Mouse (Mus musculus) frontal cortex, postnatal 14 days (tissue): ENCODE data around the gene Caln1.
A peak's percentile ranks its signal among the peaks of the same experiment; 100 is the strongest.

Experiments used
- DNase-seq, 2 experiments: peaks; one replicate each; pipeline ENCODE4 v3.0.0; 2022; ENCODE audit warnings: low spot score in 2 of 2

Caln1 gene

DNA sequence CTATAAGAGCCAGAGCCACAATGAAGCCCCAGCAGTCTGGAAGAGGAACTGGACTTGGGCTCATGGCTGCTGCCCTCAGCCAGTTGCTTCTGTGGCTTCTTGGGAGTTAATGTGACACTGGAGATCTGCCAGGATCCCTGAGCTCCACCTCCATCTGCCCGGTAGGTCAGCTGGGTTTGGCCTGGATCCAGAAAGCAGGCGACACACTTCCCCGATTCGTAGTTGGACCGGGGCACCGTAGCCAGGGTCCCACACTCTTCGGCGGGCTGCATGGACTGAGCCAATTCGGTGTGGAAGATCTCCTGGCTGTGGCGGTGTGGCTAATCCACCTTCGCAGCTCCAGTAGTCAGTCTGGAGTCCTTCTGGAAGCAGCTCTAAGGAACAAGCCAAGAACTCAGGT is at the start of gene Caln1:
Gene Caln1, plus strand, starts transcription at position 219 of the 400 bp plus-strand sequence.
- no peak for DNase-seq

GRCm38 (mm10) chr5:130319783-130320182 is 49.5 kb upstream of the Caln1 start:
- no peak for DNase-seq

- no peak for DNase-seq
These were observed 48.8 kb upstream of the Caln1 start for GRCm38 (mm10) chr5:130320485-130320884.

- DNase-seq, result no peak
These were observed 43.8 kb upstream of the Caln1 start for GRCm38 (mm10) chr5:130325486-130325885.

DNA sequence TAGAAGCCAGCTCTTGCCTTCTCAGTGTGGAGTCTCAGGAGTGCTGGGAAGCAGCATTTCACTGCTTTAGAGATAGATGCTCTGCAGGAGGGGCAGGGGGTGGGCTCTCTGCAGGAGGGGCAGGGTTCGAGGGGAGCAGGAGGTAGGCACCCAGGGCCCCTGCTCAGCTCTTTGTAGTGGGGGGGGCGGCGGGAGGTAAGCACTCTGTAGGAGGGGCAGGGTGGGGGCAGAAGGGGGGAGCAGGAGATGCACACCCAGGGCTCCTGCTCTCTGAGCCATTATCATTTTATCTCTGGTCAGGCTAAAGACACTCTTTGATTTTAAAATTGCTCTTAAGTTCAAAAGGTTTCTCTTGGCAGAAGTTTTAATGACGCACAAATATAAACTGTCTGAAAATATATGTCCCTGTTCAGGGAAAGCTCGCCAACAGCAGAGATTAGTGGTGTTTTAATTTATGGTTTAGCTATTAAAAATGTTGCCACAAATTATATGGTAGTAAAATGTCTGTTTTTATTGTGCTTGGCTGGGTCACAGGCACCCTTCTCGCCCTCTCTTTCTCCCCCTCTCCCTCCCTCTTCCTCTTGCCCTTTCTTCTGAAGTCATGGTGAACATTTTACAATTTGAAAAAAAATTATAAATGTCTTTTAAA is 41.5 kb upstream of the Caln1 start:
- DNase-seq, result no peak

GRCm38 (mm10) chr5:130328366-130328765 is 40.9 kb upstream of the Caln1 start:
- no peak for DNase-seq

DNA sequence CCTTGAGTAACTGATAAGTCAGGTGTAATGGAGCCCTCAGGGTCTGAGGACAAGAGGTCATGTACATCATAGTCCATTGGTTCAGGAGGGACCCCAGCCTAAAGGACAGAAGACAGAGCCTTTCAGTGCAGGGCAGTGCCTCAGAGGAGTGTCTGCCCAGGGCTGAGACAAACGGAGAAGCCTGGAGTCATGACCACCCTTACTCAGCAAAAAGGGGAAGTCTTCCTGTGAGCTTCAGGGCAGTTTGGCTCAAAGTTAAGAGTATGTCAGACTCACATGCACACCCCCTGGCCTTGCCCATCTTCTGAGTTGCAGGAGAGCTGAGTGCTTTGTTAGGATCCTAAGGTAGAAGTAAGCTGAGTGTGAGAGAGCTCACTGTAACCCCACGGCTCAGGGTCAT is 39.4 kb upstream of the Caln1 start:
- DNase-seq, result no peak

DNA sequence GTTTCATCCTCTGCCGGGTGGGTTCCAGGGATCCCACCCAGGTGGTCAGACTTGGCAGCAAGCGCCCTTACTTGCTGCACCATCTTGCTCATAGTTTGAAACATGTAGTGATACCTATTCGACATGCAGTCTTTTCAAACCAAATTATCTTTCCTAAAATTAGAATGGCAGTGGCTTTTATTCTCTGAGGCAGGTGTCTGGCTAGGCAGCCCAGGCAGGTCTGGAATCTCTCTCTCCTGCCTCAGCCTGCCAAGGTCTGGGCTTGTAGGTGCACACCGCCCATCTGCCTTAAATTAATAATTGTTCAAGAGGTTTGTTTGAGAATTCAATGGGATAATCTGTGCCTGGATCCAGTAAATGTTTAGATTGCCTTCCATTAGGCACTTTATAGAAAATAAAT is 38.5 kb upstream of the Caln1 start:
- DNase-seq, result no peak

- no peak for DNase-seq
These were observed 38.0 kb upstream of the Caln1 start for GRCm38 (mm10) chr5:130331206-130331605.

GRCm38 (mm10) chr5:130333566-130333965 is 35.7 kb upstream of the Caln1 start:
- DNase-seq, result no peak

DNA sequence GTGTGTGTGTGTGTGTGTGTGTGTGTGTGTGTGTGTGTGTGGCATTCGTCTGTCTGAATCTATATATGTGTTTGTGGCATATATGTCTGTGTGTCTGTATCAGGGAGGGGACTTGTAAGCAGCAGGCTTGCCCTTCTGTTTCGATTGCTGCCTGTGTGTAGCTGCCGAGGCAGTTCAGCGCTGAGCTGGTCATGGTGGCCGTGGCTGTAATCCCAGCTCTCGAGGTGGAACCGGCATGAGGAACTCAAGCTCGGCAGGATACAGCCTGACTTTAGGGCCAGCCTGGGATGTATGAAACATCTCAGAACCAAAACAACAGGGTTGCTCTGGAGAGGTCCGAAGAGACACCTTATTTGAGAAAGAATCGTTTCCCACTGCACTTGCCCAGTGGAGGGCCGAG is 35.3 kb upstream of the Caln1 start:
- DNase-seq, result no peak

GRCm38 (mm10) chr5:130335462-130335861 is 33.8 kb upstream of the Caln1 start:
- DNase-seq, result no peak

- DNase-seq, result no peak
These were observed 28.6 kb upstream of the Caln1 start for GRCm38 (mm10) chr5:130340656-130341055.

GRCm38 (mm10) chr5:130344999-130345398 is 24.3 kb upstream of the Caln1 start:
- no peak for DNase-seq

GRCm38 (mm10) chr5:130345871-130346270 is 23.4 kb upstream of the Caln1 start:
- DNase-seq, result no peak

GRCm38 (mm10) chr5:130355223-130355622 is 14.0 kb upstream of the Caln1 start:
- DNase-seq, result no peak

DNA sequence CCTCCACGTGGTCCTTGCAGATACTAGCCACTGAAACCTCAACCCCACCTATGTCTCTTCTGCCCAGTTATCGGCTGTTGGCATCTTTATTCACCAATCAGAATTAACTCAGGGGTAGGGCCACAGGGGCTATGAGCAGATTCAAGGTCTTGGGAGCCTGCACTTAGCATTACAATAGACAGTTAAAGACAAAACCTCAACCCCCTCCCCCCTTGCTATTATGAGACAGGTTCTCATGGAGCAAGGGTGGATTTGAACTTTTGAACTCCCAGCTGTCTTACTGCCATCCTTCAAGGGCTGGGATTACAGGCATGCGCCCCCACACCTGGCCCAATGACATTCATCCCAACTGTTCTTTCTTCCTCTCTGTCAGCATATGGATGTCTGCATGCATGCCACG is 6.1 kb upstream of the Caln1 start:
- DNase-seq, result no peak

- no peak for DNase-seq
These were observed 5.5 kb upstream of the Caln1 start for GRCm38 (mm10) chr5:130363773-130364172.

GRCm38 (mm10) chr5:130368236-130368635 is 1.0 kb upstream of the Caln1 start:
- no peak for DNase-seq

DNA sequence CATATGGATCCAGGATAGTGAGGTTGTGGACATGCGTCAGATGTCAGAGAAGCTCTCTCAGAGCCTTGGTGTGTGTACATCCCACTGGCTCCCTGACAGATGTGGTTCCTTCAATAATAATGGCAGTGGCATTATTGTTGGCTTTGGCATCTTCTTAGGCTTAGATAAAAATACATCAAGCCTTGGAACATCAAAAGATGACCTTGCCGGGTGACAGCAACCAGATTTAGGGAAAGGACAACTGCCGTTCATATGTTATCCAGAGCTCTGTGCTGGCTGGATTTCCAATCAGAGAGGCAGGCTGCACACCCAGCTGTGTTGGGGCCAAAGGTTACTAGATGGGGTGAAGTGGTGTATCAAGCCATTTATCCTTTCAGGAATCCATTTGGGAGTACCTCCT is 6.2 kb downstream of the Caln1 start:
- DNase-seq, result no peak

DNA sequence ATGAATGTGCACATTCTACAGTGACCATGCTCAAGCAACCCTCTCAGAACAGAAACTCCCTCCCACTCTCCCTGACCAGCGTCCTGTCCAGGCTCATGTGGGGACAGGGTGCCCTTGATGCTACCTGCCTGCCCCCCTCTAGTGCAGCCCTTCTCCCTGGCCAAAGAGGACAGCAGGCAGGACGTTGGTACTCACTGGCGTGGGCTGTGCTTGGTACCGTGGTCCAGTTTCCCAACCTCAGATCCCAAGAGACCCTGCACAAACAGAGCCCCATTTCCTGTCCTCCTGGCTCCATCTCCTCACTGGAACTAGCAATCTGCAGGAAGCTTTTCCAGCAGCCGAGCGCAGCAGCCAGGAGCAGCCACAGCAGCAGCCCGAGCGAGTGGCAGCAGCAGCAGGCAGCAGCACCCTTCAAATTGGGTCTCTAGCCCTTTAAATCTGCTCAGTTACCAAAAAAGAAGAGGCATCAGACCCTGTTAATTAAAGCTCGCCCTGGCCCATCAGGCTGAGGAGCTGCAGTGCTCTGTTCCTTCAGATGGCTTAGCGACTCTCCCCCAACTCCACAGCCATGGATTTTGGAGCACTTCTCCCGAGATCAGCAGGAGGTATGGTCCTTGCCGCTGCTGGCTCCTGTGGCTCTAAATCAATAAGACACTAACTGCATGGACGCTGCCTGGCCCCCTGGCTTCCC is 15.1 kb downstream of the Caln1 start, which contains the start of gene A330070K13Rik:
Gene A330070K13Rik, minus strand, starts transcription at position 410 of the 691 bp plus-strand sequence.
- peak in 1 of 2 experiments; percentile 19 for DNase-seq

DNA sequence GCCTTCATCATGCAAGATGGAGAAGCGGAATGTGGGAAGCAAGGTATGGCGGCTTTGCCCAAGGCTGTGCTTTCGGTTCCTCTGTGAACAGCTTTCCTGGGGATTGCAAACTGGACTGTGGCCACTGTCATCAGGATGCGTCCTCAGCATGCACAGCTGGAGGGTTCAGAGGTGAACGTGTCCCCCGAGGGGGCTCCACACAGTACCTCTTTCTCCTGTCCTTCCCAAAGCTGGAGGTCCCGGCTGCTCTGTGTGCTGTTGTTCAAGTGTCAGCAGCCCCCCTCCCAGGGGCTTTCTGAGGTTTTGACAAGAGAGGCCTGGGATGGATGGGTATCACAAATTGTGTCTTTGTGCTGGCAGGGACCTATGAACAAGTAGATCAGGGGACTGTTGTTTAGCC is 17.2 kb downstream of the Caln1 start:
- no peak for DNase-seq

DNA sequence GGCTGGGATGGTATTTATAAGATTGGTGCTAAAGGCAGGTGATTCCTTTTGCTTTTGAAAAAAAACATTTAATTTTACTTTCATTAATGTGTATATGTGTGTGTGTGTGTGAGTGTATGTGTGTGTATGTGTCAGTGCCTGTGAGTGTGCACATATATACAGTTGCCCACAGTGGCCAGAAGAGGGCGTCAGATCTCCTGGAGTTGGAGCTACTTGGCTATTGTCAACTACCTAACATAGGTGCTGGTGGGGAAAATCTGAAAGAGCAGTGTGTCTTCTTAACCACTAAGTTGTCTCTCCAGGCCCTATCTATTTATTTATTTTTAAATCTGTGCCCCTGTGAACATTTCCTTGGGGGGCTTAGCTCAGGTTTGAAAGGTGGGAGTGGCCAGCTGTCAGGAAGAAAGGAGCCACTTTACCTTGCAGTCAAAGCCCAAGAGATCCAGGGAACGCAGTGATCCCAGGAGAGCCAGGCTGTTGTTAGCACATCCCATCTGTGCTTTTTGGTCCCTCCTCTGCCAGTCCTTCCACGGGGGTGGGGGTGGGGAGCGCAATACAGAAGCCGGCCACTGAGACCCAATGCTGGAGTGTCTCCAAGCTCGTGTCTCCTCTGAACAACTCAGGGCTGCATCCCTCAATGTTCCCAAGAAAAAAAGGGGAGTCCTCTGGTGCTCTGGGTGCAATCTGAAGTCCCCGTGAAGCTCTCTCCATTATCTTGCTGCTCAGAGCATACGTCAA is 24.5 kb downstream of the Caln1 start:
- DNase-seq, result no peak
